Mouse (Mus musculus) erythroblast, embryonic 14.5 days (primary cell): ENCODE results near the gene Fbxw4.

Experiments used
- GATA1 ChIP-seq: IDR thresholded peaks from 2 replicates; pipeline ENCODE4 v1.6.1; 2012; ENCODE audit warnings: low read length, inconsistent platforms, mixed read lengths
- TAL1 ChIP-seq: IDR thresholded peaks from 3 replicates; pipeline ENCODE4 v1.6.1; 2012; ENCODE audit warnings: low read length, inconsistent platforms, mixed read lengths

GRCm38 (mm10) chr19:45610823-45611222 is 49.3 kb downstream of the Fbxw4 start:
- TF ChIP-seq GATA1 = no peak
- no peak for TF ChIP-seq TAL1
